Mouse (Mus musculus): ENCODE results near the gene Cenpm. TPM values are rescaled to one million over a fixed set of nuclear protein-coding genes. Genes with fewer than 3 reads are reported as not detected.

Gene Cenpm
- polyA plus RNA-seq, 2 experiments = 21.6 to 42.1 TPM

DNA sequence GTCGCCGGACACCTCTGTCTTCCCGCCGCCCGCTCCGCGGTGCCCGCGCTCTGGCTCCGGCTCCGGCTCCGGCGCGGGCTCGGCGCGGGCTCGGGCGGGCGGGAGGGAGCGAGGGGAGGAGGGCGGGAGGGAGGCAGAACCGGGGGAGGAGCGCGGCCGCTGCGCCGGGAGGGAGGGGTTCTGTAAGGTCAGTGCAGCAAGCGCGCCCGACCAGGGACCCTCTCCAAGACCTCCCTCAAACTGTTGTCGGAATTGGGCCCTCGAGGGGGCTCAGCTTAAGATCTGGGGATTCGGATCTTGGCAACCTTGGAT lies 31.8 kb downstream of the Cenpm start, which contains the start of gene Shisa8:
TSS of gene Shisa8 (minus strand) at position 64 of the 312 bp plus-strand sequence.
- Histone ChIP-seq H3K4me2 (ENCODE audit: low read depth) (peak within 1 kb of the TSS; percentile 38), H3K27me3 (ENCODE audit: control insufficient read depth, insufficient read depth, low read length) (peaks cover 77% of the 10 kb centered on the region), H3K9me3 (ENCODE audit: control insufficient read depth, low read length) (no peaks in the 10 kb centered on the region), H3K9ac (replicated peaks) (no peak within 1 kb of the TSS), H3K4me3 (ENCODE audit: insufficient read depth in 1 of 2, low read depth in 2 of 2, low read length in 2 of 2) (peak within 1 kb of the TSS; percentile 1 to 27; a peak in 3 of 4 replicates), H3K4me1 (replicated peaks; ENCODE audit: control insufficient read depth in 2 of 2, insufficient read depth in 2 of 2, low read length in 1 of 2) (no peaks in the 10 kb centered on the region), H3K36me3 (replicated peaks; ENCODE audit: control insufficient read depth, insufficient read depth, low read depth) (no peaks in the 10 kb centered on the region), H3K27ac (no peak within 1 kb of the TSS)
- TF ChIP-seq EP300 (IDR thresholded peaks at IDR 0.05; ENCODE audit: low read depth) = no peak
- TF ChIP-seq CTCF (IDR thresholded peaks at IDR 0.05; ENCODE audit: low read depth) = no peak
- WGBS (ENCODE audit: insufficient replicate concordance) = 2% methylated on average over 33 of the region's 34 CpGs
- DNase-seq (ENCODE audit: low read depth in 3 of 3, low spot score in 3 of 3) = no peak
- ATAC-seq (ENCODE audit: insufficient read depth) = no peak

GRCm38 (mm10) chr15:82211911-82212751 lies 32.4 kb downstream of the Cenpm start:
- WGBS (ENCODE audit: insufficient replicate concordance) = under 1% methylated on average over 112 of the region's 112 CpGs
- DNase-seq (ENCODE audit: low read depth in 3 of 3, low spot score in 3 of 3) = no peak
- no peak for ATAC-seq (ENCODE audit: insufficient read depth)
- H3K4me3 ChIP-seq (ENCODE audit: insufficient read depth in 1 of 2, low read depth in 2 of 2, low read length in 2 of 2) = peak overlapping the region; percentile 1 to 27; a peak in 3 of 4 replicates
- no peaks in the 10 kb centered on the region for H3K9me3 ChIP-seq (ENCODE audit: control insufficient read depth, low read length)
- peak overlapping the region; percentile 38 for H3K4me2 ChIP-seq (ENCODE audit: low read depth)
- H3K9ac ChIP-seq (replicated peaks) = no peak overlapping the region
- H3K27ac ChIP-seq = no peak overlapping the region
- H3K4me1 ChIP-seq (replicated peaks; ENCODE audit: control insufficient read depth in 2 of 2, insufficient read depth in 2 of 2, low read length in 1 of 2) = no peaks in the 10 kb centered on the region
- H3K36me3 ChIP-seq (replicated peaks; ENCODE audit: control insufficient read depth, insufficient read depth, low read depth) = no peaks in the 10 kb centered on the region
- H3K27me3 ChIP-seq (ENCODE audit: control insufficient read depth, insufficient read depth, low read length) = peaks cover 79% of the 10 kb centered on the region
- TF ChIP-seq CTCF (IDR thresholded peaks at IDR 0.05; ENCODE audit: low read depth) = no peak
- no peak for TF ChIP-seq EP300 (IDR thresholded peaks at IDR 0.05; ENCODE audit: low read depth)

- Histone ChIP-seq H3K4me3 (ENCODE audit: insufficient read depth in 1 of 2, low read depth in 2 of 2, low read length in 2 of 2) (no peak overlapping the region), H3K27ac (no peak overlapping the region), H3K4me2 (ENCODE audit: low read depth) (no peak overlapping the region), H3K9ac (replicated peaks) (no peak overlapping the region), H3K4me1 (replicated peaks; ENCODE audit: control insufficient read depth in 2 of 2, insufficient read depth in 2 of 2, low read length in 1 of 2) (no peaks in the 10 kb centered on the region), H3K9me3 (ENCODE audit: control insufficient read depth, low read length) (no peaks in the 10 kb centered on the region), H3K36me3 (replicated peaks; ENCODE audit: control insufficient read depth, insufficient read depth, low read depth) (no peaks in the 10 kb centered on the region), H3K27me3 (ENCODE audit: control insufficient read depth, insufficient read depth, low read length) (peaks cover 78% of the 10 kb centered on the region)
- 8% methylated on average over 11 of the region's 11 CpGs for WGBS (ENCODE audit: insufficient replicate concordance)
- DNase-seq (ENCODE audit: low read depth in 3 of 3, low spot score in 3 of 3) = no peak
- TF ChIP-seq EP300 (IDR thresholded peaks at IDR 0.05; ENCODE audit: low read depth) = no peak
- TF ChIP-seq CTCF (IDR thresholded peaks at IDR 0.05; ENCODE audit: low read depth) = no peak
- no peak for ATAC-seq (ENCODE audit: insufficient read depth)
Measured at GRCm38 (mm10) chr15:82211281-82211680, 33.3 kb downstream of the Cenpm start.

DNA sequence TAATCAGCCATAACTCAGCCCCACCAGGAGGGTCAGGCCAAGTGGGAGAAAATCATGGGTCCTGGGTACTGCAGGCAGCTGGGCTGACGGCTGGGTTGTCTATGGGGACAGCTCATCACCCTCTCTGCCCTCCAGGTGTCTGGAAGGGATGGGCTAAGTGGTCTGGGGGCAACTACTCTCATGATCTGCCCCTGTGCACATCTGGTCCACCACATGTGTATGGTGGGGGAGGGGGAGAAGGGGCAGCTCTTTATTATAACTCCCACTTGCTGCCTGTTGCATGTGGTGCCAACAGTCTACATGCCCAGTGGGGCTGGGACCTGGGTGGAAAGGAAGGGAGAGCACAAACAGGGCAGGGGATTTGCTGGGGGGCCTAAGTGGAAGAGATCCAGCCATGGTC lies 33.7 kb downstream of the Cenpm start:
- H3K4me2 ChIP-seq (ENCODE audit: low read depth) = no peak overlapping the region
- no peak for ATAC-seq (ENCODE audit: insufficient read depth)
- no peaks in the 10 kb centered on the region for H3K4me1 ChIP-seq (replicated peaks; ENCODE audit: control insufficient read depth in 2 of 2, insufficient read depth in 2 of 2, low read length in 1 of 2)
- no peaks in the 10 kb centered on the region for H3K9me3 ChIP-seq (ENCODE audit: control insufficient read depth, low read length)
- DNase-seq (ENCODE audit: low read depth in 3 of 3, low spot score in 3 of 3) = no peak
- no peak overlapping the region for H3K4me3 ChIP-seq (ENCODE audit: insufficient read depth in 1 of 2, low read depth in 2 of 2, low read length in 2 of 2)
- 52% methylated on average over 1 of the region's 1 CpGs for WGBS (ENCODE audit: insufficient replicate concordance)
- TF ChIP-seq CTCF (IDR thresholded peaks at IDR 0.05; ENCODE audit: low read depth) (no peak), EP300 (IDR thresholded peaks at IDR 0.05; ENCODE audit: low read depth) (no peak)
- H3K27ac ChIP-seq = no peak overlapping the region
- no peaks in the 10 kb centered on the region for H3K36me3 ChIP-seq (replicated peaks; ENCODE audit: control insufficient read depth, insufficient read depth, low read depth)
- H3K27me3 ChIP-seq (ENCODE audit: control insufficient read depth, insufficient read depth, low read length) = peaks cover 73% of the 10 kb centered on the region
- no peak overlapping the region for H3K9ac ChIP-seq (replicated peaks)

- Histone ChIP-seq H3K27me3 (ENCODE audit: control insufficient read depth, insufficient read depth, low read length) (peaks cover 61% of the 10 kb centered on the region), H3K36me3 (replicated peaks; ENCODE audit: control insufficient read depth, insufficient read depth, low read depth) (peaks cover 5% of the 10 kb centered on the region; the same call in 1 of the 2 replicates)
- whole genome bisulfite sequencing (ENCODE audit: insufficient replicate concordance) = 71% methylated on average over 13 of the region's 13 CpGs
Measured at GRCm38 (mm10) chr15:82209295-82210050, 35.1 kb downstream of the Cenpm start.

More at GRCm38 (mm10) chr15:82209295-82210050, 35.1 kb downstream of the Cenpm start:
- Histone ChIP-seq H3K27ac (no peak overlapping the region), H3K4me1 (replicated peaks; ENCODE audit: control insufficient read depth in 2 of 2, insufficient read depth in 2 of 2, low read length in 1 of 2) (no peaks in the 10 kb centered on the region), H3K4me3 (ENCODE audit: insufficient read depth in 1 of 2, low read depth in 2 of 2, low read length in 2 of 2) (no peak overlapping the region), H3K9me3 (ENCODE audit: control insufficient read depth, low read length) (no peaks in the 10 kb centered on the region), H3K9ac (replicated peaks) (no peak overlapping the region), H3K4me2 (ENCODE audit: low read depth) (no peak overlapping the region)
- no peak for ATAC-seq (ENCODE audit: insufficient read depth)
- DNase-seq (ENCODE audit: low read depth in 3 of 3, low spot score in 3 of 3) = no peak
- TF ChIP-seq EP300 (IDR thresholded peaks at IDR 0.05; ENCODE audit: low read depth) (no peak), CTCF (IDR thresholded peaks at IDR 0.05; ENCODE audit: low read depth) (no peak)
